Mouse (Mus musculus) adipocyte (in vitro differentiated cells): ENCODE data around the gene Slc22a19.
A peak's percentile ranks its signal among the peaks of the same experiment; 100 is the strongest.
"Not testable (repeated sequence)": the region's sequence is repeated elsewhere in the genome, so short reads cannot be mapped to it uniquely, and the experiment has no call there.

Source experiments
- DNase-seq: peaks from one replicate; pipeline ENCODE4 v3.0.0-alpha.2; 2016; ENCODE audit warnings: low spot score

Slc22a19 gene

DNA sequence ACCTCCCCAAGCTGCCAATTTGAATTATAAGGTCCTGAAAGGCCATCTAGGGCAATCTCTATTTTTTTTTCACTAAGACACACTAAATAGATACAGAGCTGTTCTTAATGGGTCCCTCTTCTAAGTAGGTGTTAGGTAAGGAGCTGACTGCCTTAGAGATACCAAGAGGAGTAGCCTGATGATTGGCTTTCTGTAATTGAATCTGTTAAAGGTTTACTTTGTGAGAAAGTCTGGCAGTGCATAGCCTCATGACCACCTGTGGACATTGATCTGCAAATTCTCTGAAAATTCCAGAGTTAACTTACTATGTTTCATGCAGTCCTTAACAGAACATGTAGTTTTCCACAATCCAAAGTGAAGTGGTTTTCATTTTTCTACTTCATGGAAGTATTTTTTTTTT is at the start of gene Slc22a19:
Gene Slc22a19, minus strand, starts transcription at position 163 of the 400 bp plus-strand sequence.
- DNase-seq: no peak

DNA sequence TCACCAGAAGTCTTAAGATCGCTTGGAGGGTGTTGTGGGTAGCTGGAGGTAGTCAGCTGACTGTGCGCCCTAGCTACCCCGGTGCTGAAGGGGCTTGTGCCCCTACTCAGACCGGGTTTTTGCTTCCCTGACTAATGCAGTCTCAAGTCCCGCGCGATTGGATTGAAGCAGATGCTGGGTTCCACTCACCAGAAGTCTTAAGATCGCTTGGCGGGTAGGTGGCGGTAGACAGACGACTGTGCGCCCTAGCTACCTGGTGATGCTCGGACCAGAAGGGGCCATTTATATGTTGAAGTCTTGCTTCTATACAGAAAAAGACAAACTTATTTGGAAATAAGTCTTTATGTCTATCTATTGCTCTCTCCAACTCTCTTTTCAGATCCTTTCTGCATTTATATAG is 42.3 kb upstream of the Slc22a19 start:
- DNase-seq: not testable (repeated sequence)

DNA sequence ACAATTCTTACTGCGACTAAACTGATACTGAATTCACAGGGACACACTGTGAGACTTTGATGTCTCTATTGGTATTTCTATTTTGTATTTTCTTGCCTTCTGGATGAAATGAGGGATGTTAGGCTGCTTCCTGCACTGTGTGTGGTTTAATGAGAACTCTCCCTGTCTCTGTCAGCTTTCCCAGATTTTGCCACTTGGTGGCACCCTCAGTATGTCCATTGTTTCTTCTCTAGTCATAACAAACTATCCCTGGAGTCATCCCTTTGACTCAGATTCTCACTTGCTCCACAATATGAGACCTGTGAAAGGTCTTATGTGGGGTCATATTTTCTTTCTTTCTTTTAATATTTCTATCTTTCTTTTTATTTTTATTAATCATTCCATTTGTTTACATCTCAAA is 18.4 kb upstream of the Slc22a19 start:
- DNase-seq: peak; percentile 50

DNA sequence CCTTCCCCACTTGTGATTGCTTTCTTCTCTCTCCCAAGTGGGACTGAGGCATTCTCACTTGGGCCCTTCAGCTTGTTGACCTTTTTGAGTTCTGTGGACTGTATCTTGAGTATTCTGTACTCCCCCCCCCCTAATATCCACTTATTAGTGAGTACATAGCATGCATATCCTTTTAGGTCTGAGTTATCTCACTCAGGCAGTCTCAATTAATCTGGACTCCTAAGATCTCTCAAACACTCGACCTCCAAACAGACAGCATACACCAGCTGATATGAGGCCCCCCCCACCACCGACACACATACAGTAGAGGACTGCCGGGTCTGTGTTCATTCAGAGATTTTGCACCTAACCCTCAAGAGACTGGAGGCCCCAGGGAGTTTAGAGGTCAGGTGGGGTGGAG is 18.0 kb downstream of the Slc22a19 start:
- not testable (repeated sequence) for DNase-seq

DNA sequence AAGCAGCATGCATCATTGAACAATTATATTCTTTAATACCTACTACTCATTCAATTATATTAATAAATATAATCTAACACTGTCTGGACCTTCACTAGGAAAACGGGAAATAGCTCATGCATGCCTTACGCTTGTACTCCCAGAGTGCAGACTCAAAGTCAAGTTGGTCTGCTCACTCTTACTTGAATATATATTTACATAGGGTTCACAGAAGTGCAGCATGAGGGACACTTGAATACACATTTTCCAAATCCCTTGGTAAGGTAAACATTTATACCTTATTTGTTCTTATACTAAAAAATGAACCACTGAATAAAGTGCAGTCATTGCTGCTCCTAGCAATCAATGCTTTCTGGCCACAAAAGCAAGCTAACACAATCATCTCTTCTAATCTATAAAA is 19.9 kb downstream of the Slc22a19 start:
- no peak for DNase-seq

DNA sequence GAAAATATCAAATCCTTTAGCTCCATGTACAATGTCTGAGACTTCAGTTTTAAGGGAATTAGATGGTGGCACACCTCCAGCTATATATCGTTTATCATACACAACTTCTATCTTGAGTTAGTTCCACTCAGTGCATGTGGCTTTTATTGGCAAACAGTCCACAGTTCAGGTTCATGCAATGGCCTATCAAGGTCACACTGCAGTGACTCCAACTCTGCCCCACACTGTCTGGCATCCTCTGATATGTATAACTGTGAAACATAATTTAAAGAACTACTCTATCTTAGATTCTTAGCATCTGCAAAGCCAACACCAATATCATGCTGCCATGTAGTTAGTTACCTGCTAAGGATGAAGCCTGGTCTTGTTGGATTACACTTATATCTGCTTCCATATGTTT is 23.1 kb downstream of the Slc22a19 start:
- DNase-seq: no peak

DNA sequence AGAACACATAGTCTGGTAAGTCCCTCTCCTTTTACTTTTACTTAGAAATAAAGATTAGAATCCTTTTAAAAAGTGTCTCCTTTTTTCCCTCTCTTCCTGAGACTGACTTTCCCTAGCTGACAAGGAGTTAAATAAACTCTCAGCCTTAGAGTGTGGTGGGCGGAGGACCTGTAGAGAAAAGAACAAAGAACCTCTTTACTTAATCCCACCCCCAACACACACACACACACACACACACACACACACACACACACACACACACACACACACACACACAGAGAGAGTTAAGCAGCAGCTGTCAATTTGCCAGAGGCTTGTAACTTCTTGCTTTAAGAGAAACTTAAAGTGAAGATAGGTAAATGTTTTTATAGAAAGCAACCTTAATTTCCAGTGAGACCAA is 39.1 kb downstream of the Slc22a19 start:
- no peak for DNase-seq

DNA sequence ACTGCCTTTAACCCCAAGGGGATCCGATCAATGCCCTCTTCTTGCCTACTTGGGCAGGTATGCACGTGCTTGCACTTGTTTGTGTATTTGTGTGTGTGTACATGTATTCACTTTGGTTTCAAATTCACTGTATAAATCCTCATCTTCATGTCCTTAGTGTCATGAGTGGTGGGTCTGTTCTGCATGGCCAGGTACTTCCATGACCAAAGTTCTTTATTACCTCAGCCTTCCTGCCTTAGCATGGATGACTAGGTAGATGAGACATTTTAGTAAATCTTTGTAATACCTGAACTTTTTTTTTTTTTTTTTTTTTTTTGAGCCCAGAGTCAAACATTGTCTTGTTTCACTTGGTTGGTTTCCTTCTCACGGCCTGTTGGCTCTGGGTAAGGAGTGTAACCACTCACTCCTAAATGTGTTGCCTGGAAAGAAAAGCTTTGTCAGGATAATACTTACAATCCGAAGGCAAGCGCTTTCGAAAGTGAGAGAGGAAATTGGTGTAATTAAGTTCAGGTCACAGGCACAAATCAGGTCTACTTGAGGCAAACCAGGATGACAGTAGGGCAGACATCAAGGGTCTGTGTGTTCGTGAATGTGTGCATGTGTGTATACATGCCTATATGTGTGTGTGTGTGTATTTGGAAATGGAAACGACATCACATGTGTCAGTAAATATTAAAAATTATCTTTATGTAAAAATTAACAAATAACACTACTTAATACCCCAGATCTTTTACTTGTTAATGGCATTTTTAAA is 62.0 kb downstream of the Slc22a19 start:
- DNase-seq: no peak

DNA sequence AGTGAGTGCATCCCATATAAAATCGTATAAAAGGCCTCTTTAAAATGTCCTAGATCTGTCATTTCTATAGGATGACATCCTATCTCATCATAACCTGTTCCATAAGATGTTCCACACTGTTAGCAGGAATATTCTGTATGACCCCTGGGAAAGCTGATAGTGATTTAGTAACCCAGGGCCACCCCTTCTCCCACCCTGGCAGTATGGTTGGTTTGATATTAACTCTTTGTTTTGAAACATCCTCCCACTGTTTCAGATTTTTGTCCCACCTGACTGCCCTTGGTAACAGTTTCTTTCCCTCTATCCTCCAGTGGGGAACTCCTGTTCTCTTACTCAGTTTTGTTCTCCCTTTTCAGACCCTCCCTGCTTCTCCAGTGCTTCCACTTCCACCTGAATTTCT is 77.3 kb downstream of the Slc22a19 start:
- no peak for DNase-seq

DNA sequence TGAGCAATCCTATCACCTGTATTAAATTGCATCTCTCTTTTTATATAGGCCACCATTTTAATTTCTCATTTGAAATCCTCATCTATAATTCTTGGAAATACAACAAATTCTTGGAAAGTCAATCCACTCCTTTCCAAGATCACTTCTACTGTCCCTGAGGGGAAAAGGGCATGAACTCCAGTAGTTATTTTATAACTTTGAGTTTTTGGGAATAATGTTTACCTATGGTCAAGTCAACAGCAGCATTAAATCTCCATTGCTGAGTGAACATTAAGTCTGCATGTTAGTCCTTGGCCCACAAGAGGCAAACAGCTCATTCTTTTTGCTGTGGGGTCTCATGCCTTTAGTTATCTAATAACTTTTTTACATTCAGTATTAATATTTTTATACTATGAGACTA is 78.1 kb downstream of the Slc22a19 start:
- no peak for DNase-seq
